Mouse (Mus musculus) embryonic facial prominence, embryonic 12.5 days (tissue): ENCODE measurements around the gene BC051142. TPM values are rescaled to one million over a fixed set of nuclear protein-coding genes. Genes with fewer than 3 reads are reported as not detected.
"Not testable (repeated sequence)": the region's sequence is repeated elsewhere in the genome, so short reads cannot be mapped to it uniquely, and the experiment has no call there.

Source experiments
- ATAC-seq: fragments of 200-750 bp; cut with Nextera tagmentation; 2 replicates; pipeline ENCODE4 v1.8.0; 2017; ENCODE audit not compliant: insufficient number of reproducible peaks, insufficient read depth, low FRiP score, low TSS enrichment
- H3K27ac ChIP-seq: fragments of 300-500 bp; sonication (generic); 2 replicates; pipeline ENCODE4 v1.5.1; 2016; ENCODE audit warnings: mild to moderate bottlenecking
- H3K27me3 ChIP-seq: fragments of 300-500 bp; sonication (generic); 2 replicates; pipeline ENCODE4 v1.6.1; 2016; ENCODE audit warnings: mild to moderate bottlenecking, moderate library complexity
- H3K36me3 ChIP-seq: fragments of 300-500 bp; sonication (generic); 2 replicates; pipeline ENCODE4 v1.6.1; 2016; ENCODE audit warnings: mild to moderate bottlenecking
- H3K4me1 ChIP-seq: fragments of 300-500 bp; sonication (generic); 2 replicates; pipeline ENCODE4 v1.6.1; 2016
- H3K4me2 ChIP-seq: fragments of 300-500 bp; sonication (generic); replicated peaks from 2 replicates; pipeline ENCODE4 v1.6.1; 2016; ENCODE audit warnings: mild to moderate bottlenecking, moderate library complexity
- H3K4me3 ChIP-seq: fragments of 300-500 bp; sonication (generic); 2 replicates; pipeline ENCODE4 v1.5.1; 2016; ENCODE audit warnings: mild to moderate bottlenecking
- H3K9ac ChIP-seq: fragments of 300-500 bp; sonication (generic); 2 replicates; pipeline ENCODE4 v1.6.1; 2016; ENCODE audit warnings: mild to moderate bottlenecking, moderate library complexity
- H3K9me3 ChIP-seq: fragments of 300-500 bp; sonication (generic); 2 replicates; pipeline ENCODE4 v1.6.1; 2016; ENCODE audit warnings: mild to moderate bottlenecking, moderate library complexity
- WGBS: fragments of 180-500 bp; shearing (Covaris S2); methylation state at CpG from one replicate; pipeline ENCODE4 v1.1.7; 2016; 5-methylcytosine and 5-hydroxymethylcytosine counted together
- polyA plus RNA-seq: library from polyadenylated mRNA; unstranded; fragments of >200 nt; fragmentation: Nextera tagmentation; extraction: Ambion mirVana; gene quantifications from 2 replicates; pipeline ENCODE4 v1.2.1, GENCODE M21; 2016

The BC051142 gene
- polyA plus RNA-seq, 1 experiment from 2014 or later, result 1.00 TPM

DNA sequence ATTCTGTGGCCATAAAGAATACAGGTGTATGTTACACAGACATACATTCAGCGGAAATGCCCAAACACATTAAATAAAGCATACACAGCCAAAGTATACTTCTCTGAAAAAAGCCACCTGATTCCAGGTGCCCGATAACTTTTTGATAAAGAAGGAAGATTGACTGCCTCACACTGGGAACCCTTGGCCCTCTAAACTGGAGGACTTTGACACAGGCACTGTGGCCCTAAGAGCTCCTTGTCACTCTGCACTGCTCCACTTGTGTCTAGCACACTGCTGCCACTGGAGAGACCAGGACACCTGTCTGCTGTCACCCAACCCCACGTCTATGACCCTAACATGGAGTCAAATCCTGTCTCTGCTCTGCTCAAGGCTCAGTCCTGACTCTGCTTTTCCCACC, 76.4 kb downstream of the BC051142 start:
- H3K9ac ChIP-seq, result no peak overlapping the region
- ATAC-seq, result no peak
- no peaks in the 10 kb centered on the region for H3K36me3 ChIP-seq
- H3K4me3 ChIP-seq, result no peak overlapping the region
- no peak overlapping the region for H3K27ac ChIP-seq
- H3K27me3 ChIP-seq, result 0 out of 2 replicates have a peak, but pooled peaks cover 2% of the 10 kb centered on the region
- no peaks in the 10 kb centered on the region for H3K4me1 ChIP-seq
- no peak overlapping the region for H3K4me2 ChIP-seq
- no peaks in the 10 kb centered on the region for H3K9me3 ChIP-seq
- WGBS, result 84% methylated on average over 3 of the region's 3 CpGs

DNA sequence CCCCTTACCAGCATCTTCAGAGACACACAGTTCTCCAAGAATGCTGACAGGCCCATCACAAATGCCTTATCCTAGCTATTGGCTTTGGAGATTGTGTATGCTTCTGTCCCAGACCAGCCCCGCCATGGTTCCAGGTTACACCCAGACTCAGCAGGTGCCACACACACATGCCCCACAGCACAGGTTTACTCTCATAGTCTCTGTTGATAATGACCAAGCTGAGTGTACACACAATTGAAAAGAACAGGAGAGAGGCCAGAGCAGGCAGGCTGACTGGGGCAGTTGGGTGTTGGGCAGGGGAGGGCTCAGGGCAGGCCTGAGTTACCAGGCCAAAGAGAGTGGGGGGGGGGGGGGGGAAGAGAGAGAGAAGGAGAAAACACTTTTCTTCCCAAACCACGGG, 77.8 kb downstream of the BC051142 start:
- Histone ChIP-seq H3K4me1 (no peaks in the 10 kb centered on the region), H3K36me3 (no peaks in the 10 kb centered on the region), H3K9ac (no peak overlapping the region), H3K4me2 (no peak overlapping the region), H3K27me3 (0 out of 2 replicates have a peak, but pooled peaks cover 2% of the 10 kb centered on the region), H3K4me3 (no peak overlapping the region), H3K27ac (no peak overlapping the region), H3K9me3 (no peaks in the 10 kb centered on the region)
- WGBS, result 91% methylated on average over 1 of the region's 2 CpGs
- ATAC-seq, result no peak

- not testable (repeated sequence) for H3K4me2 ChIP-seq, H3K9ac ChIP-seq, ATAC-seq, H3K27ac ChIP-seq, H3K27me3 ChIP-seq, H3K9me3 ChIP-seq, H3K36me3 ChIP-seq, H3K4me3 ChIP-seq, H3K4me1 ChIP-seq
- 83% methylated on average over 5 of the region's 5 CpGs for WGBS
Measured at GRCm38 (mm10) chr17:34477238-34478013, 78.8 kb downstream of the BC051142 start, which contains the start of gene Btnl4. Gene Btnl4, minus strand, starts transcription at chr17:34477318.

- no peak overlapping the region for H3K9ac ChIP-seq
- no peak for ATAC-seq
- H3K9me3 ChIP-seq, result no peaks in the 10 kb centered on the region
- H3K27ac ChIP-seq, result no peak overlapping the region
- H3K4me1 ChIP-seq, result no peaks in the 10 kb centered on the region
- H3K27me3 ChIP-seq, result no peaks in the 10 kb centered on the region
- no peak overlapping the region for H3K4me3 ChIP-seq
- no peak overlapping the region for H3K4me2 ChIP-seq
- H3K36me3 ChIP-seq, result no peaks in the 10 kb centered on the region
Measured at GRCm38 (mm10) chr17:34492796-34493195, 94.2 kb downstream of the BC051142 start.

- not testable (repeated sequence) for H3K36me3 ChIP-seq, H3K4me1 ChIP-seq, H3K4me2 ChIP-seq, H3K9me3 ChIP-seq, H3K9ac ChIP-seq, H3K27me3 ChIP-seq, H3K27ac ChIP-seq, ATAC-seq, H3K4me3 ChIP-seq
- 80% methylated on average over 2 of the region's 2 CpGs for WGBS
Measured at GRCm38 (mm10) chr17:34495156-34495555, 96.5 kb downstream of the BC051142 start.

- no peaks in the 10 kb centered on the region for H3K4me1 ChIP-seq
- H3K4me3 ChIP-seq, result no peak overlapping the region
- no peaks in the 10 kb centered on the region for H3K27me3 ChIP-seq
- H3K9me3 ChIP-seq, result no peaks in the 10 kb centered on the region
- no peak overlapping the region for H3K27ac ChIP-seq
- no peak overlapping the region for H3K9ac ChIP-seq
- no peak for ATAC-seq
- no peaks in the 10 kb centered on the region for H3K36me3 ChIP-seq
- 49% methylated on average over 2 of the region's 2 CpGs for WGBS
- H3K4me2 ChIP-seq, result no peak overlapping the region
Measured at GRCm38 (mm10) chr17:34496539-34496938, 97.9 kb downstream of the BC051142 start.

DNA sequence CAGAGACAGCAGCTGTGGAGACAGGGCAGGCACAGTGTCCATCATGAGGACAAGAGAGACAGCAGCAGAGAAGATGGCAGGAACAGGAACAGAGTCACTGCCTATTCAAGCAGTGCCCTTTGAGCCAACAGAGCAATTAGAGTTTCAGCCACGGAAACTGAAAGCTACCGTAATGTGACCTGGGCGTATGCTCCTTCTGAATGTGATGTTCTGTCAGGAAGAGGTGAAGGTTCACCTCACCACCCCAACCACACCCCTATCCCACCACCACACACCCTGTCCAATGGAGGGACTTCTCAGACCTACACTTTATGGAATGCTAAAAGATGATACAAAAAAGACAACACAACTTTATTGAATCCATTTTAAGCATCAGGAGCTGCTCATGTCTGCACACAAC, 98.7 kb downstream of the BC051142 start:
- not testable (repeated sequence) for ATAC-seq, H3K4me3 ChIP-seq, H3K27ac ChIP-seq, H3K9me3 ChIP-seq, H3K9ac ChIP-seq, H3K27me3 ChIP-seq, H3K36me3 ChIP-seq, H3K4me2 ChIP-seq, H3K4me1 ChIP-seq
- WGBS, result 74% methylated on average over 3 of the region's 3 CpGs

DNA sequence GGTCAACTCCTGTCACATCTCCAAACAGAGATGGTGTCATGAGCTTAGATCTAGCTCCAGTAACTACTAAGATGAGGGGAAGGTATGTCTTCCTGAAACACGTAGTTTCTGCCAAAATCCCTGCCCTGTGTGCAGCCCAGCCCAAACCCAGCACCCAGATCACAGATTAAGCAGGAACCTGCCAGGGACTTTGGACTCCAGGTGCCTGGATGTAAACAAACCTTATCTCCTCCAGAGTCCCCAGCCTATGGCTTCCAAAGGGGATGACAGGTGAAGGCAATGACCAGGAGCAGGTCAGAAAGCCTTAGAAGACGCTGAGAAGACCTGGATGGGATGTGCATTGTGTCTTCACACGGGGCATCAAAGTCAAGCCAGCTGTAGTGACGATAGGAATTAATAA, 99.1 kb downstream of the BC051142 start:
- H3K27me3 ChIP-seq, H3K9ac ChIP-seq, H3K36me3 ChIP-seq, H3K4me2 ChIP-seq, H3K4me3 ChIP-seq, H3K4me1 ChIP-seq, H3K27ac ChIP-seq, ATAC-seq, H3K9me3 ChIP-seq: not testable (repeated sequence)
- 85% methylated on average over 4 of the region's 4 CpGs for WGBS

- H3K4me3 ChIP-seq, result no peak overlapping the region
- ATAC-seq, result no peak
- no peaks in the 10 kb centered on the region for H3K9me3 ChIP-seq
Measured at GRCm38 (mm10) chr17:34507591-34507990, 109.0 kb downstream of the BC051142 start.

More at GRCm38 (mm10) chr17:34507591-34507990, 109.0 kb downstream of the BC051142 start:
- H3K4me2 ChIP-seq, result no peak overlapping the region
- no peaks in the 10 kb centered on the region for H3K27me3 ChIP-seq
- H3K9ac ChIP-seq, result no peak overlapping the region
- H3K27ac ChIP-seq, result no peak overlapping the region
- H3K4me1 ChIP-seq, result no peaks in the 10 kb centered on the region
- no peaks in the 10 kb centered on the region for H3K36me3 ChIP-seq

Other genes starting within 250 kb of the BC051142 start
- 2.0 and 2.4 TPM in 2 replicates for gene H2-DMb1, start 245.7 kb upstream of the BC051142 start, polyA plus RNA-seq
- gene Tap1, start 211.3 kb upstream of the BC051142 start, polyA plus RNA-seq, result 4.7 TPM in 2 replicates
- 1.8 and 2.0 TPM in 2 replicates for gene Psmb9, start 211.1 kb upstream of the BC051142 start, polyA plus RNA-seq
- 2.1 and 3.5 TPM in 2 replicates for gene Psmb8, start 201.1 kb upstream of the BC051142 start, polyA plus RNA-seq
- gene Tap2, start 195.3 kb upstream of the BC051142 start, polyA plus RNA-seq, result 1.3 and 2.3 TPM in 2 replicates
- gene H2-Ob, start 159.9 kb upstream of the BC051142 start, polyA plus RNA-seq, result not detected in 2 replicates
- 2.9 and 3.4 TPM in 2 replicates for gene H2-Ab1, start 141.1 kb upstream of the BC051142 start, polyA plus RNA-seq
- gene H2-Aa, start 111.0 kb upstream of the BC051142 start, polyA plus RNA-seq, result 0.19 TPM in 1 of 2 replicates, not detected in the other
- gene H2-Eb1, start 93.0 kb upstream of the BC051142 start, polyA plus RNA-seq, result 1.4 and 1.5 TPM in 2 replicates
- gene H2-Eb2, start 73.2 kb upstream of the BC051142 start, polyA plus RNA-seq, result not detected in 2 replicates
- not detected in 2 replicates for gene Btnl2, start 44.0 kb upstream of the BC051142 start, polyA plus RNA-seq
- gene Btnl1, start 21.7 kb upstream of the BC051142 start, polyA plus RNA-seq, result not detected in 2 replicates
- not detected in 2 replicates for gene Btnl4, start 78.5 kb downstream of the BC051142 start, polyA plus RNA-seq
- gene Btnl6, start 118.5 kb downstream of the BC051142 start, polyA plus RNA-seq, result not detected in 2 replicates
- gene Notch4, start 165.4 kb downstream of the BC051142 start, polyA plus RNA-seq, result 6.9 TPM in 2 replicates
- gene Gpsm3, start 191.0 kb downstream of the BC051142 start, polyA plus RNA-seq, result 3.5 and 6.3 TPM in 2 replicates
- gene Pbx2, start 192.4 kb downstream of the BC051142 start, polyA plus RNA-seq, result 25.1 and 28.0 TPM in 2 replicates
- gene Ager, start 199.0 kb downstream of the BC051142 start, polyA plus RNA-seq, result 3.1 and 3.5 TPM in 2 replicates
- 139 TPM in 2 replicates for gene Rnf5, start 204.9 kb downstream of the BC051142 start, polyA plus RNA-seq
- 54.8 and 62.8 TPM in 2 replicates for gene Agpat1, start 205.4 kb downstream of the BC051142 start, polyA plus RNA-seq
- gene Egfl8, start 217.2 kb downstream of the BC051142 start, polyA plus RNA-seq, result 7.0 and 10.1 TPM in 2 replicates
- gene Ppt2, start 229.7 kb downstream of the BC051142 start, polyA plus RNA-seq, result 18.0 and 18.8 TPM in 2 replicates
- 0.52 and 0.56 TPM in 2 replicates for gene Prrt1, start 230.7 kb downstream of the BC051142 start, polyA plus RNA-seq
- 16.6 and 16.8 TPM in 2 replicates for gene Fkbpl, start 245.9 kb downstream of the BC051142 start, polyA plus RNA-seq
- gene Atf6b, start 248.3 kb downstream of the BC051142 start, polyA plus RNA-seq, result 110 TPM in 2 replicates